Mouse (Mus musculus): ENCODE measurements around the gene Mical3.

DNA sequence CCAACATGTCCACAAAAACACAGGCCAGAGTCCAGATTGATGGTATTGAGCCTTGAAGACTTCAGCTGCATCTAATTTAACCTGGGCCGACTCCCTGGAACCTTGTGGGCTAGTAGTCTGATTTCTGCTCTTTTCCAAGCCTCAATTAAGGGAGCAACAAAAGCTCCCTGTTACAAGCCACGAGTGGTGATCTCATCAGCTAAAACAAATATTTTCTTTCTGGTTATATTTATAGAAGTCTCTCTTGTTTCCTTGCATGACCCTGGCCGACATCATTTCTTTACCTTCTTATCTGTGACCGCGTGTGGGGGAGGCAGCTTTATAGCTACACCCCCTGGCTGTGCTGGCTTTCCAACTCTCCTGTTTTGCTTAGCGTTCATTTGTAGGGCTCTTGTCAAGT, 29.3 kb upstream of the Mical3 start:
- TF ChIP-seq POLR2A (IDR thresholded peaks at IDR 0.05; ENCODE audit: insufficient read depth, low read length) (no peak), CTCF (IDR thresholded peaks at IDR 0.05; ENCODE audit: low read depth, low read length) (no peak)
